8 mouse cellular contexts compared by ENCODE assay signal in the genomic region with DNA sequence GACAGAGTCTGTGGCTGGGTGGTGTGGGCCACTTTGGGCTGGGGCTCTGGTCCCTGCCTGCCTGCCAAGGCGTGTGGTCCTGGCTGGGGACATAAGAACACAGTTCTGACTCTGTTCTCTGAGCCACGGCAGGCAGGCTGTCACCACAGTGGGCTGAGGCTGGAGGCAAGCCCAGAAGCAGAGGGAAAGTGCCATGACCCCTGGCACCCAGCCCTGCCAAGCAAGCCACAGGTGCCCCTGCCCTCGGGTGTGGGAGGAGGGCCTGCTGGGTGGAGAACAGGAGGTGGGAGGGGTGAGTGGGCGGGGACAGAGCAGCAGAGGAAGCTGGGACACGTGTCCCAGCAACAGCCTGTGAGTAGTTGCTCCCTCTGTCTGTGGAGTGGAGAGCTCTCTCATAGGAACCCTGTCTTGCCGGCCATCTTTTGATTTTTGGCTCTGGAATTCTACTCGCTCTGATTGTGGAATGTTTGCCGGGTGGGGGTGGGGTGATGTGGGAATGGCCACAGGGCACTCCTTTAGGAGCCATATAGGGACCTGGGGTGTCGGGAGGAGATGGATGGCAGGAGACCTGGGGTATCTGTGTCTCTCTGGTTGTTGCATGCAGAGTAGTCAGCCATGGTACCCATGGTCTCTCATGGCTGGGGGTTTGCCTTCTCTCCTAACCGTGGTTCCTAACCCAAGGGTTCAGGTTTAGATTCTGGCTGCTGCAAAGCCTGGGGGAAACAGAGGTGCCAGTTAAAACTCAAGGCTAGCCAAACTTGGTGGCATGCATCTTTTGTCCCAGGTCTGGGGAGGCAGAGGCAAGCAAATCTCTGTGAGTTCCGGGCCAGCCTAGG.
DNase-seq lines count a peak whose midpoint lies in the region; ATAC-seq and TF ChIP-seq lines count a peak whose summit lies in the region.

No protein-coding gene starts in this region.

- no peaks in the 10 kb centered on the region for H3K27me3 ChIP-seq in embryonic facial prominence, embryonic 13.5 days
- H3K27me3 ChIP-seq in heart, adult 2 months (ENCODE audit: control insufficient read depth, insufficient read depth, low read length) = no peaks in the 10 kb centered on the region
- no peaks in the 10 kb centered on the region for H3K27me3 ChIP-seq in limb, embryonic 12.5 days
- H3K27me3 ChIP-seq in midbrain, embryonic 16.5 days (ENCODE audit: control insufficient read depth, insufficient read depth, low read depth, low read length) = no peaks in the 10 kb centered on the region
- no peaks in the 10 kb centered on the region for H3K27me3 ChIP-seq in spleen, adult 2 months (ENCODE audit: control insufficient read depth, insufficient read depth, low read length)

- ATAC-seq in embryonic facial prominence, embryonic 13.5 days (ENCODE audit: insufficient number of reproducible peaks, insufficient read depth, low FRiP score, low TSS enrichment, low read depth) = peak; percentile 49; the same call in 1 of the 2 replicates
- peak; percentile 27; the same call in 1 of the 2 replicates for ATAC-seq in limb, embryonic 12.5 days (ENCODE audit: insufficient number of reproducible peaks, insufficient read depth, low FRiP score, low TSS enrichment, low read depth)
- peak; percentile 57 for ATAC-seq in midbrain, embryonic 16.5 days

- H3K9me3 ChIP-seq in embryonic facial prominence, embryonic 13.5 days = no peaks in the 10 kb centered on the region
- no peaks in the 10 kb centered on the region for H3K9me3 ChIP-seq in limb, embryonic 12.5 days
- H3K9me3 ChIP-seq in midbrain, embryonic 16.5 days (replicated peaks; ENCODE audit: control insufficient read depth, low read length, poor library complexity, severe bottlenecking) = no peaks in the 10 kb centered on the region

- no peak for TF ChIP-seq POLR2A in heart, adult 2 months (IDR thresholded peaks at IDR 0.05; ENCODE audit: insufficient read depth, low read depth, low read length)
- no peak for TF ChIP-seq POLR2A in spleen, adult 2 months (IDR thresholded peaks at IDR 0.05; ENCODE audit: low read depth, low read length)

- DNase-seq in 3134 (ENCODE audit: extremely low read depth, insufficient read length, low spot score) = peak; percentile 97
- DNase-seq in adrenal gland, postnatal 25 days = peak; percentile 93
- DNase-seq in heart, adult 2 months = peak; percentile 86 to 92
- DNase-seq in kidney, adult 8-10 months = peak; percentile 95 to 96
- peak; percentile 61 to 79 for DNase-seq in spleen, adult 2 months (ENCODE audit: low read depth in 1 of 2, low spot score in 2 of 2)

- peak; percentile 70 for TF ChIP-seq CTCF in heart, adult 2 months (IDR thresholded peaks at IDR 0.05)
- peak; percentile 21; the same call in 1 of the 2 replicates for TF ChIP-seq CTCF in spleen, adult 2 months (IDR thresholded peaks at IDR 0.05; ENCODE audit: extremely low read depth, insufficient read depth, insufficient read length, insufficient replicate concordance)

- H3K4me1 ChIP-seq in embryonic facial prominence, embryonic 13.5 days = peaks cover 52% of the 10 kb centered on the region
- H3K4me1 ChIP-seq in heart, adult 2 months (ENCODE audit: control insufficient read depth, insufficient read depth, low read length) = peaks cover 43% of the 10 kb centered on the region
- H3K4me1 ChIP-seq in limb, embryonic 12.5 days (replicated peaks) = peaks cover 55% of the 10 kb centered on the region
- no peaks in the 10 kb centered on the region; the same call in 1 of the 2 replicates for H3K4me1 ChIP-seq in midbrain, embryonic 16.5 days (ENCODE audit: control insufficient read depth, insufficient read depth, low read length)
- peaks cover 10% of the 10 kb centered on the region for H3K4me1 ChIP-seq in spleen, adult 2 months (ENCODE audit: control insufficient read depth, insufficient read depth, insufficient read length)

- H3K36me3 ChIP-seq in embryonic facial prominence, embryonic 13.5 days = no peaks in the 10 kb centered on the region
- H3K36me3 ChIP-seq in heart, adult 2 months (ENCODE audit: control insufficient read depth, insufficient read depth, low read length) = no peaks in the 10 kb centered on the region
- no peaks in the 10 kb centered on the region for H3K36me3 ChIP-seq in limb, embryonic 12.5 days
- no peaks in the 10 kb centered on the region for H3K36me3 ChIP-seq in midbrain, embryonic 16.5 days (ENCODE audit: control insufficient read depth, insufficient read depth, low read length)
- H3K36me3 ChIP-seq in spleen, adult 2 months (ENCODE audit: control insufficient read depth, insufficient read depth, low read length) = no peaks in the 10 kb centered on the region

- peak; percentile 85 for TF ChIP-seq EP300 in heart, adult 2 months (IDR thresholded peaks at IDR 0.05; ENCODE audit: insufficient read depth, low read depth, low read length)

- no peak overlapping the region for H3K4me3 ChIP-seq in embryonic facial prominence, embryonic 13.5 days
- no peak overlapping the region for H3K4me3 ChIP-seq in heart, adult 2 months
- H3K4me3 ChIP-seq in limb, embryonic 12.5 days (replicated peaks) = no peak overlapping the region
- no peak overlapping the region for H3K4me3 ChIP-seq in midbrain, embryonic 16.5 days (ENCODE audit: low read depth, low read length)
- no peak overlapping the region; the same call in 1 of the 2 replicates for H3K4me3 ChIP-seq in spleen, adult 2 months (ENCODE audit: extremely low read depth, insufficient read depth, insufficient read length)

- H3K27ac ChIP-seq in embryonic facial prominence, embryonic 13.5 days = peak overlapping the region; percentile 73
- H3K27ac ChIP-seq in heart, adult 2 months = peak overlapping the region; percentile 70
- H3K27ac ChIP-seq in limb, embryonic 12.5 days = peak overlapping the region; percentile 66
- peak overlapping the region; percentile 55 for H3K27ac ChIP-seq in midbrain, embryonic 16.5 days (ENCODE audit: low read length)
- peak overlapping the region; percentile 48; the same call in 1 of the 2 replicates for H3K27ac ChIP-seq in spleen, adult 2 months (ENCODE audit: insufficient read depth, low read length)

- intact Hi-C loops in heart, adult 2 months (cut with DNase I) = loop anchor here (5.0 kb wide), 1 partner anchor 48 kb away; no protein-coding TSS in a partner anchor

- H3K9ac ChIP-seq in embryonic facial prominence, embryonic 13.5 days = no peak overlapping the region
- H3K9ac ChIP-seq in heart, adult 2 months (ENCODE audit: low read depth, low read length) = no peak overlapping the region
- no peak overlapping the region for H3K9ac ChIP-seq in limb, embryonic 12.5 days (replicated peaks)
- H3K9ac ChIP-seq in midbrain, embryonic 16.5 days (ENCODE audit: low read depth, low read length) = no peak overlapping the region

- no peaks in the 10 kb centered on the region for H3K79me2 ChIP-seq in heart, adult 2 months (replicated peaks; ENCODE audit: control insufficient read depth, insufficient read depth, low read length)

- WGBS in embryonic facial prominence, embryonic 13.5 days = 25% methylated on average over 11 of the region's 11 CpGs
- 18% methylated on average over 11 of the region's 11 CpGs for WGBS in heart, adult 2 months
- WGBS in limb, embryonic 12.5 days = 23% methylated on average over 11 of the region's 11 CpGs
- WGBS in midbrain, embryonic 16.5 days = 33% methylated on average over 11 of the region's 11 CpGs
- 14% methylated on average over 11 of the region's 11 CpGs for WGBS in spleen, adult 2 months

- peak overlapping the region; percentile 12; the same call in 1 of the 2 replicates for H3K4me2 ChIP-seq in embryonic facial prominence, embryonic 13.5 days
- H3K4me2 ChIP-seq in limb, embryonic 12.5 days = peak overlapping the region; percentile 30
- H3K4me2 ChIP-seq in midbrain, embryonic 16.5 days (ENCODE audit: low read length) = no peak overlapping the region
